Mouse (Mus musculus) spleen, adult 18-20 months (tissue): ENCODE measurements around the gene Smco1.
A peak's percentile ranks its signal among the peaks of the same experiment; 100 is the strongest.
"Not testable (repeated sequence)": the region's sequence is repeated elsewhere in the genome, so short reads cannot be mapped to it uniquely, and the experiment has no call there.

ENCODE experiments used
- DNase-seq, 2 experiments: peaks; one replicate each; pipeline ENCODE4 v3.0.0; 2022; ENCODE audit warnings: mixed read lengths in 2 of 2

Smco1 gene

GRCm38 (mm10) chr16:32271291-32271690 lies at the start of gene Smco1:
Gene Smco1, plus strand, starts transcription at chr16:32271468.
- no peak for DNase-seq

GRCm38 (mm10) chr16:32221803-32222202 lies 49.5 kb upstream of the Smco1 start:
- no peak for DNase-seq

- no peak for DNase-seq
Observed at GRCm38 (mm10) chr16:32222399-32222798, 48.9 kb upstream of the Smco1 start.

DNA sequence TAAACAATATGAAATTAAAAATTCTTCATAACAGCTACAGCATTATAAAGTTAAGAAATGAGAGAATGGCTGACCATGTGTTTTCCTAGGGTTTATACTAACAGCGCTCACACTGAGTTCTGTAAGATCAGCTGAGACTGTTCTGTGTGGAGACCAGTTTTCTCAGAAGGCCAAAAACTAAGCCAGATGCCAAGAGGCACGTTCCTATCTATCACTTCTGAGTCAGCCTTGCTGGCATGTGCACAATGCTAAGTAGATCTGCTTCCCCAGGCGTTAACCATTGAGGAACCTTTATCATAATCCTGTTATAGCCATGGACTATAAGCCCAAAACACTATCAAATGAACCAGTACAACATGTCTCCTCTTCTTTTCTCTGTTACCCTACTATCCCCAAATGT lies 39.2 kb upstream of the Smco1 start:
- not testable (repeated sequence) for DNase-seq

DNA sequence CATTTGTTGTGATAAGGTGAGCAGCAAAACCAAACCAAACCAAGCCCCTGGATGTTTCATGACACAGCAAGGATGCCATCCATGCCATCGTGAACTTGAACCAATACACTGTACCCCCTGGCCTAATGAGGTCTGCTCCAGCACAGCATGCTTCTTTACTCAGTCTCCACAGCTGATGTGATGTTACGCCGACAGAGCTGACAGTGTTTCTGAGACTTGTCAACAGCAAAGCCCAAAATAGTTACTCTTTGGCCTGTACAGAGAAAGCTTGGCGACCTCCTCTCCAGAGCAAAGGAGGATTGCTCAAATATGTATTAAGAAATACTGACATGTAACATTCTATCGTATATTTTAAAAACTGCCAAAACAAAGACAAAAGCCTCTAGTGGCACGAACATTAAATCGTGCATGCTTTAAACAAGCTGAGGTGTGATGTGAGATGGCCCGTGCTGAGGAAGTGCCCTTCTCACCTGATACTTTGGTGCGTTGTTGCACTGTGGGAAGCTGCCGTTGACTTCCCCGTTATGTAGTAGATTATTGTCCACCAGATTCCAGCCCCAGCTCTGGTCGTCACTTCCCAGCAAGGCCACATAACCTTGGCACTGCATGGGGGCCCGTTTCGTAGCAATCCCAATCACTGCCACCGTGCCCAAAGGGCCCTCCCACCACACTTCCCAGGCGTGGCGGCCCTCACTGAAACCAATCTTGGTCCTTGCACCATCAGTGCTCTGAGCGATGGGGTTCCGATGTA lies 33.2 kb upstream of the Smco1 start:
- no peak for DNase-seq

GRCm38 (mm10) chr16:32239428-32240312 lies 31.6 kb upstream of the Smco1 start:
- DNase-seq, result no peak

DNA sequence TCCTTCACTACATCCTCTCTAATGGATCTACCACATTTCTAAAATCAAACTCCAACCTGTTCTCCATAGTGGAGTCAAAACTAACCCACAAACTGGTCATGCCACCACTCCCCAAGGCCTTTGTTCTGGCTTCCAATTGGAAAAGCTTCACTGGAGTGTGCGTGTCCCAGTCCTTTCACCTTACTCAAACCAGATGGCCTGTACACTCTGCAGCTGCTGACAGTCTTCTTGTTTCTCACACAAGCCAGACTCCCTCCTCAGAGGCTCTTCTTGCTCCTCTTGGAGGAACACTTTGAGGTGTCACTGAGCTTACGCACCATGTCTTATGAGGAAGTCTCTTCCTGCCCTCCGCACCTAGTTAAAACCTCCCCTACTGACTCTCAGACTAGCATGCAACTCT lies 27.4 kb upstream of the Smco1 start:
- no peak for DNase-seq

GRCm38 (mm10) chr16:32246351-32246791 lies 24.9 kb upstream of the Smco1 start:
- DNase-seq, result peak; percentile 41 to 47

GRCm38 (mm10) chr16:32246952-32247370 lies 24.3 kb upstream of the Smco1 start, which contains the start of the genes Fbxo45 and Wdr53:
Gene Fbxo45, minus strand, starts transcription at chr16:32247158.
Gene Wdr53, plus strand, starts transcription at chr16:32247227.
- peak; percentile 93 to 96 for DNase-seq

DNA sequence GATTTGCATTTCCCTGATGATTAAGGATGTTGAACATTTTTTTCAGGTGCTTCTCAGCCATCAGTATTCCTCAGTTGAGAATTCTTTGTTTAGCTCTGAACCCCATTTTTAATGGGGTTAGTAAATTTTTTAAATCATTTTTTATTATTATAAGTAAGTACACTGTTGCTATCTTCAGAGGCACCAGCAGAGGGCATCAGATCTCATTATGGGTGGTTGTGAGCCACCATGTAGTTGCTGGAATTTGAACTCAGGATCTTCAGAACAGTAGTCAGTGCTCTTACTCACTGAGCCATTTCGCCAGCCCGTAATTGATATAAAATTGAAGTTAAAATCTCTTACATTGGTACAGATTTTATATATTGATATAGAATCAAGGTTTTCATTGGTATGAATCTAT lies 7.0 kb upstream of the Smco1 start:
- peak in 1 of 2 experiments; percentile 54 for DNase-seq

DNA sequence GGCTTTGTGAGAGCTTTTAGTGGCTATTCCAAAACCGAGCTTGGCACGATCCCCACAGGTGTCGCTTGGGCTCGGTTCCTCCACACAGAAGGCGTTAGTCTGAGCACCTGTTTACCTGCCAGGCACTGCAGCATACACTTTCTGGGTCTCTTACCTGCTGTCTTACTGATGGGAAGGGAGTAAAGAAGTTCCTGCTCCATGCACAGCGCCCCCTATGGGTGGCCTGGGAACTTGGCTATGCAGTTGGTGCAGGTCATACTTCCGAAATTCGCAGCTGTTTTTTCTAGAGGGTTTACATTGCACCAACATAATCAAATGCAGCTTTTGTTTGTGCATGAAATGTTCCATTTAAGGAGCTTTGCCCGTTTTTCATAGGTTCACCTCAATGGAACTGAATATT lies 2.1 kb downstream of the Smco1 start:
- DNase-seq, result no peak

DNA sequence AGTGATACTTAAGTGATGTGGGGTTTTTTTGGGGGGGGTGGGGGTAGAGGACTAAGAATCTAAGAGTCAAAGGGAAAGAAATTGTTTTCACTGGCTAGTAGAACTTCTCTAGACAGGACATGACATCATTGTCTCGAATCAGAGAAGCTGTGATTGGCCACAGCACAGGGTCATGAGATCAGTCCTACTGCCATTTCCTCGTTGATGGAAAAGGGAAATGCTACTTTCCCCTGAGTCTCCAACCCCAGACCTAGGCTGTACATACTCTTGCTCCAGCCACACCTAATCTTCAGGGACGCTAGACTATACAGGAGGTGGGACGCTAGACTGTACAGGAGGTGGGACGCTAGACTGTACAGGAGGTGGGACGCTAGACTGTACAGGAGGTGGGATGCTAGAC lies 3.8 kb downstream of the Smco1 start:
- no peak for DNase-seq

GRCm38 (mm10) chr16:32275830-32276229 lies 4.6 kb downstream of the Smco1 start:
- no peak for DNase-seq

- peak; percentile 71 to 79 for DNase-seq
Observed at GRCm38 (mm10) chr16:32277308-32278256, 6.3 kb downstream of the Smco1 start, which contains the start of gene Rnf168. Gene Rnf168, plus strand, starts transcription at chr16:32277459.

DNA sequence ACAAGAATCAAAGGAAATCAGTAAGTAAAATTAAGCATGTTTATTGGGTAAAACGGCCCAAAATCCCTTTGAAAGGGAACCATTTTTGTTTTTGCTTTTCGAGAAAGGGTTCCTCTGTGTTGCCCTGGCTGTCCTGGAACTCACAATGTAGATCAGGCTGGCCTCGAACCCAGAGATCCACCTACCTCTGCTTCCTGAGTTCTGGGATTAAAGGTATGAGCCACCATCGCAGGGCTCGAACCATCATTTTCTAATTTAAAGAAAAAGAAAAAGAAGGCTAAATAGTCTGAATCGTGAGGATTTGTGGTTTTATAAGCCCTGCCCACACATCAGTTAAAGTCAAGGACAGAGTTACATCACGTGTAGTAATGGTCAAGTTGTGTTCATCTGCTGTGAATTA lies 7.1 kb downstream of the Smco1 start:
- no peak for DNase-seq

- DNase-seq, result no peak
Observed at GRCm38 (mm10) chr16:32280211-32280610, 8.9 kb downstream of the Smco1 start.

DNA sequence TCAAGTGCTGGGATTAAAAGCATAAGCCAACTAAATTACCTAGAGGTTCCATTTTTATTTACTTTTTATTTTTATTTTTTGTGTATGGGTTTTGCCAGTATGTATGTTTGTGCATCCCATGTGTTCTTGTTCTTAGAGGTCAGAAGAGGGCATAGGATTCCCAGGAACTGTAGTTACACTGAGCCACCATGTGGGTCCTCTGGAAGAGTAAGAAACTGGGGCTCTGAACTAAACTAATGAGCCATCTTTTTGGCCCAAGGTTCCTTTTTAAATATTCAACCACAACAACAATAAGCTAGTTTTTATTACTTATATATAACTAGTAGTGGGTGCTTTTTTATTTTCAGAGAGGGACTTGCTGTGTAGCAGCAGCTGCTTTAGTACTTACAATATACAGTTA lies 11.3 kb downstream of the Smco1 start:
- no peak for DNase-seq

- DNase-seq, result no peak
Observed at GRCm38 (mm10) chr16:32291821-32292220, 20.6 kb downstream of the Smco1 start.

GRCm38 (mm10) chr16:32299617-32300016 lies 28.3 kb downstream of the Smco1 start:
- DNase-seq, result not testable (repeated sequence)

DNA sequence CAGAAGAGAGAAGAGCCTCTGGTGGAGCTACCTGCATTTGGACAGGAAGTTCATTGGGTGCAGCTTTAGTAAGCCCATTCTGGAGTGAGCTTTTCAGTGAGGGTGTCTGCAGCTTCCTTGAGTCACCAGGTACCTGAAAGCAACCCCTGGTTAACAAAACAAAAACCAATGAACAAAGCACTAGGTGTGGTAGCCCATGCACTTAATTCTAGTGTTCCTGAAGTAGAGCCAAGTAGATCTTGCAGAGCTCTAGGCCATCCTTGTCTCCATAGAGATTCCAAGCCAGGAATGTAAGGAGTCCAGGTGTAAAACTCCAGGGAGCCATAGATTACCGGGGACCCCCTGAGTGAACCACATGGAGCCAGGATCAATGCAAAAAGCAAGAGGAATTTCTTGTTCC lies 31.8 kb downstream of the Smco1 start:
- no peak for DNase-seq

GRCm38 (mm10) chr16:32303886-32304285 lies 32.6 kb downstream of the Smco1 start:
- DNase-seq, result no peak

DNA sequence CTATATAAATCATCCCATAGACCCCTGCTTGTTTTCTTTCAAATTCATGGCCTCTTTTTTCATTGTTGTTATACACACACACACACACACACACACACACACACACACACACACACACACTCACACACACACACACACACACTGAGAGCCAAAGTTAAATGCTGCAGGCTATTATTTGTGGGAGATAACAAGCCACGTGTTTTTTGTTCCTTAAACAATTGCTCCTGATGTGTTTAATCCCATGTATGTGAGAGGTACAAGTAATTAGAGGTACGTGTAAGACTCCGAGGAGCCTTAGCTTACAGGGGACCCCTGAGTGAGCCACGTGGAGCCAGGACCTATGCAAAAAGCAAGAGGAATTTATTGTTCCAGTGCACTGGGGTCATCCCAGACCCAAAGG lies 40.7 kb downstream of the Smco1 start:
- no peak for DNase-seq
